Mouse (Mus musculus): ENCODE measurements at regions not wholly inside any gene's neighbourhood (a gene's known extent, or its start where the extent isn't known, plus 50 kb on each side); places are given as distances from the start of the nearest gene placed in this dataset.
"Not testable (repeated sequence)": the region's sequence is repeated elsewhere in the genome, so short reads cannot be mapped to it uniquely, and the experiment has no call there.

DNA sequence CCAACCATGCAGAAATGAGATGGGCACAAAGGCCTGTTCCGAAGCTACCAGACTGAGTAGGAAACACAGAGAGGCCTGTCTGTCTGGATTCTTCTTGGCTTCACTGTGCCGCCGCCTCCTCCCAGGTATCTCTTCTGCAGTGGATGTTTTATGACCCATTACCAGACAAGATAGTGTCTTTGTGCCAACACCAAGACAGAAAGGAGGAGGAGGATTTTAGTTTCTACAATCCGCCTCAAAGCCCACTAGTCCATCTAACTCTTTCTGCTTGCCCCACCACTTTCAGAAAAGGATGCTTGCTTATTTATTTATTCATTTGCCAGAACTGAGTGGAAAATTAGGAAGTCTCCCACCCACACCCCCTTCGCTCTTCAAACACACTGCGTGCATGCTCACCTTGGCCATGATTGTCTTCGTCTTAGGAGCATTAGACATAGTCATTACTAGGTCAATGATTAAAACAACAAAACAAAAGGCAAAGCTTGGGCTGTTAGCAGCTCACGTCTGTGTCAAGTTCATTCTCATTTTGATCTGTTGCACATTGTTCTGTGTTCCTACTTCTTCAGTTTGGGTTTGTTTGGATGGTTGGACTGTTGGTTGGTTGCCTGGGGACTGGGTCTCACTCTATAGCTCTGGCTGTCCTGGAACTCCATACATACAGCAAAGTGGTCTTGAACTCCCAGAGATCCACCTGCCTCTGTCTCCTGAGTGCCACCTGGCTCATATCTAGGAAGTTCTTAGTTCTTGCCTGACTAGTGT lies 61.7 kb upstream of the Cpm start:
- no peak for DNase-seq

- no peak for DNase-seq
Observed at GRCm38 (mm10) chr10:117566648-117567378, 62.5 kb upstream of the Cpm start.

DNA sequence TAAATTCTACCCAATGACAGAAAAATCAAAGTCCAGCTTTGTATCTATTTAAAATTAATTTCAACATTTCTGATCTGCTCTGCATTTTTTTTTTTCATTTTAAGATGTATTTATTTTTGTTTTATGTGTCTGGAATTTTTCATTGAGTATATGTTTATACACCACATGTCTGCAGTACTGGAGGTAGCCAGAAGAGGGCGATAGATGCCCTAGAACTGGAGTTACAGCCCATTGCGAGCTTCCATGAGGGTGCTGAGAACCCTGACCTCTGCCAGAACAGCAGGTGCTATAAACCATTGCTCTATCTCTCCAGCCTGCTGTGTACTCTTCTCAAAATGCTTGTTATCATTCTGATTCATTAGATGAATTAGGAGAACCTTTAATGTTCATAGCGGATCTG lies 63.1 kb upstream of the Cpm start:
- no peak for DNase-seq

DNA sequence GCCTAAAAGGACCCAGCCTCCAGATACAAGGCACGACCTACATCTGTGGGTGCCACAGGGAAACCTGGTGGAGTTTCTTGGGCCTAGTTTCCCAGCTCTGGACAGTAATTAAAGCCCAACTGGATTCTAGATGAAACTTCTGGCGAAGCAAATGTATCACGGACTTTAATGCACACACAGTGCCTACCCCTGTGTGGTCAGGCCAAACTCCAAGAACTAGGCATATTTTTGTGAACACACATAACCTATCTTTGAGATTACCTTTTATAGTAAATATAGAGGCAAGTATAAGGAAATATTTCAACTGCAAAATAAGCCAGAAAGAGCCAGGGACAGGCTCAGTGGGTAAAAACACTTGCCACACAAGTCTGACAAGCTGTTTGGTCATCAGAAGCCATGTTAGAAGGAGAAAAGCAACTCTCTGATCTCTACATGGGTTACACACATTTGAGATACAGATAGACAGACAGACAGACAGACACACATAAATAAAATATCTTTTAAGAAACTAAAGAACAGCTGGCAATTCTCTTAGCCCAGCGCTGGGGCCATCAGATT lies 63.7 kb upstream of the Cpm start:
- DNase-seq, result no peak

- no peak for DNase-seq
Observed at GRCm38 (mm10) chr10:117565110-117565509, 64.2 kb upstream of the Cpm start.

DNA sequence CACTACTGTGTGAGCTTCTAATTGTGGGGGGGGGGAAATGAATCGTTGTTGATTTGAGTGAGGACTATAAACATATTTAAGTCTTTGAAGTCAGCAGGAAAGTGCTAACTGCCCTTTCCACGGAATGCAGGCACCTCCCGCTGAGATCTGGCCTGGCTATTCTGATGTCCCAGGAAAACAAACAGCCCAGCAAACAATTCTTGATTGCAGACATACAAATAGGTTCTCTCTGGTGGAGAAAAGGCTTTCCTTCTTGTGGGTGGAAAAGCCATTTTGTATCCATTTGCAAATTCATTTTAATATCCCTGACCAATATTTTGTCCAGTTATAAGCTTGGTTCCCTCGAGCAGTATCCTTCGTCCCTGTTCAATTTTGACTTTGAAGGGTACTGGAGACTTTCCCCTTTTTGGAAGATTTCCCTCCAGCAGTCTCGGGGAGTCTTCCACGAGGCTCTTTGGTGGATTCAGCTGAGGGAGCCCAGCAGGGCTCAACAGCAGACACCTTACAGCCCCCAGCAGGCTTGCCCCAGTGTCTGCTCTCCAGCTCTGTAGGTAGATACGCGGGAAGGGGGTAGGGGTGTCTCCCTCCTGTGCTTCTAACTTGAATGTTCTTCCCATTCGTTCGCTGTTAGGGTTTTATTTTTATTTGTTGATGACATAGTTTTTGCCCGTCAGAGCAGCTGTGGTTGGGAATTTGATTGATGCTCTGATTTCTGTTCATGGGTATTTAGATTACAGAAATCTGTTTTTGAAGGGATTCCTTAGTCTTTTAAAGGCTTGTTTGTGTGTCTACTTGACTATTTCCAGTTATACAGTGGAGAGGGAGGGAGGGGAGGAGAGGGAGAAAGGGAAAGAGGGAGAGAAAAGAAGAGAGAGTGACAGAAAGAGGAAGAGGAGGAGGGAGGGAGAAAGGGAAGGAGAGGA lies 64.9 kb upstream of the Cpm start:
- no peak for DNase-seq

- DNase-seq, result no peak
Observed at GRCm38 (mm10) chr10:117563429-117564117, 65.7 kb upstream of the Cpm start.

DNA sequence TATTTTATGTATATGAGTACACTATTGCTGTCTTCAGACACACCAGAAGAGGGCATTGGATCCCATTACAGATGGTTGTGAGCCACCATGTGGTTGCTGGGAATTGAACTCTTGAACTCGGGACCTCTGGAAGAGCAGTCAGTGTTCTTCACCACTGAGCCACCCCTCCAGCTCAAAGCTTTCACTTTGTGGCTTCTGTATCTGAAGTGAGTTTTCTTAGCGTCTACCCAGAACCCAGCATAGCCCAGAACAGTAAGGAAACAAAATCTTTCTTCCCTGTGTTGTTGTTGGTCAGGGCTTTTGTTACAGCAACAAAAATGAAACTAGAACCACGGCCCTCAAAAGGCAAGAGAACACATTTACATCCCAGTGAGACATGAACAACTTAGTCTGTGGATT lies 66.5 kb upstream of the Cpm start:
- not testable (repeated sequence) for DNase-seq

- no peak for DNase-seq
Observed at GRCm38 (mm10) chr10:117561909-117562849, 67.1 kb upstream of the Cpm start.

DNA sequence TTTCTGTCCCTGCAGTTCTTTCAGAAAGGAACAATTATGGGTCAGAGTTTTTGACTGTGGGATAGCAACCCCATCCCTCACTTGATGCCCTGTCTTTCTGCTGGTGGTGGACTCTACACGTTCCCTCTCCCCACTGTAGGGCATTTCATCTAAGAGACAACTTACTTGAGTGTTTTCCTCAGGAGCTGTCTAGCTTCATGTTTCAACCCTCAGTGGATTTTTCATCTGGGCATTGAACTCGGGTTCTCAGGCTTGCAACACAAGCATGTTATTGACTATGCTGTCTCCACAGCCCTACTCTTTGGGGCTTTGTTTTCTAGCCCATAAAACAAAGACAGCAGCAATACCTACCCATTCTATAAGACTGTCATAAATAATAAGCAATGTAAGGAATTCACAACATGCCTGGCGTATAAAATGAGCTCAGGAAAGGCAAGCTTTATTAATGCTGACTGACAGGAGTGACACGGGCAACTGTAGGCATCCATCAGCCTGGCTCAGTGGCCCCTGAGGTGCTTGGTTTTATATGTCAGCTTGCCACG lies 68.0 kb upstream of the Cpm start:
- DNase-seq, result no peak

DNA sequence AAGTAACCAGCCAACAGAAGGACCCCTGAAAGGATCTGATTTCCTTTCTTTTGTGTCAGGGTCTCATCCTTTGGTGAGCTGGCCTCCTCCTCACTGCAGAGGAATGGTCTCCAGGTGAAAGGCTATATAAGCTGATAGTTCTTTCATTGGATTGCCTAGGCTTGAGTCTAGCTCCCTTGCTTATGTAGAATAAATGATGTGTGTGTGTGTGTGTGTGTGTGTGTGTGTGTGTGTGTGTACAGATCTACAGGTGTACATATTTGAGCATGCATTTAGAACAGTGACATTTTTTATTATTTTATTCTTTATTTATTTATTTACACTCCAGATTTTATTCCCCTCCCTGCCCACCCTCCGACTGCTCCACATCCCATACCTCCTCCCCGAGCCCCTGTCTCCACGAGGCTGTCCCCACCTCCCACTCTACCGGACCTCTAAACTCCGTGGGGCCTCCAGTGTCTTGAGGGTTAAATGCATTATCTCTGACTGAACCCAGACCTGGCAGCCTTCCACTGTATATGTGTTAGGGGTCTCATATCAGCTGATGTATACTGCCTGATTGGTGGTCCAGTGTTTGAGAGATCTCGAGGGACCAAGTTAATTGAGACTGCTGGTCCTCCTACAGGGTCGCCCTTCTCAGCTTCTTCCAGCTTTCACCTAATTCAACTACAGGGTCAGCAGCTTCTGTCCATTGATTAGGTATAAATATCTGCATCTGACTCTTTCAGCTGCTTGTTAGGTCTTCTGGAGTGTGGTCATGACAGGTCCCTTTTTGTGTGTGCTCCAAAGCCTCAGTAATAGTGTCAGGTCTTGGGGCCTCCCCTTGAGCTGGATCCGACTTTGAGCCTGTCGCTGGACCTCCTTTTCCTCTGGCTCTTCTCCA lies 68.7 kb upstream of the Cpm start:
- DNase-seq, result no peak

DNA sequence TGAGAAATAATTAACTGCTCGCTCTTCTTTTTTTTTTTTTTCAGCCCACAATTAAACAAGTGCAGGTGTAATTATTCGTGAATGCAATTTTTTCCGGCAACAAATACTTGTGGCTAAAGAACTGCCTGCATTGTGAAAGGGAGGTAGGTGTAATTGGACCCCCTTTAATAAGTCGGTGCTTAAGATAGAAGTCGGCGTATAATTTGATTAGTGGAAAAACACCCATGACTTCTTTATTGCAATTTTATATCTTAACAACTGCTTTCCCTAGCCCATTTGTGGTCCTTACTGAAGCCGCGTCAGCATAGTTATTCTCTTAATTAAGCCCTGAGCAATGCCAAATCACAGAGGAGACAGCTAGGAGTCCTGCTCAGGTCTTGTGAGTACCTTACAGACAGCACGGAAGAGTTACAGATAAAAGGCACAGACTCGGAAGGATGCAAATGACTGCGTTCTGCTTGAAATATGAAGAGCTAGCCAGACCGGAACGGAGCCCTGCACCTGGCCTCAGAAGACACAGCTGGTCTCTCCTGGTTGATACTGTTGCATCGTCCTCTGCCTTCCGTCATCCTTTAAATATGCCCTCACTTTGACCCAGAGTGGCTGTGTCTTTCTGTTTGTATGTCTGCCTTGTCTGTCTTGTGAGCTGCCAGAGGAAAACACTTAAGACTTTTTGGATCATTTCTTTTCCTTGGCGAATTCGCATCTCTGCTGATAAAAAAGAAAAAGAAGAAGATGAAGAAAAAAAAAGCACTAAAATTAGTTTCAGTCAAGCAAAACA lies 69.5 kb upstream of the Cpm start:
- peak; percentile 40 to 57 for DNase-seq

DNA sequence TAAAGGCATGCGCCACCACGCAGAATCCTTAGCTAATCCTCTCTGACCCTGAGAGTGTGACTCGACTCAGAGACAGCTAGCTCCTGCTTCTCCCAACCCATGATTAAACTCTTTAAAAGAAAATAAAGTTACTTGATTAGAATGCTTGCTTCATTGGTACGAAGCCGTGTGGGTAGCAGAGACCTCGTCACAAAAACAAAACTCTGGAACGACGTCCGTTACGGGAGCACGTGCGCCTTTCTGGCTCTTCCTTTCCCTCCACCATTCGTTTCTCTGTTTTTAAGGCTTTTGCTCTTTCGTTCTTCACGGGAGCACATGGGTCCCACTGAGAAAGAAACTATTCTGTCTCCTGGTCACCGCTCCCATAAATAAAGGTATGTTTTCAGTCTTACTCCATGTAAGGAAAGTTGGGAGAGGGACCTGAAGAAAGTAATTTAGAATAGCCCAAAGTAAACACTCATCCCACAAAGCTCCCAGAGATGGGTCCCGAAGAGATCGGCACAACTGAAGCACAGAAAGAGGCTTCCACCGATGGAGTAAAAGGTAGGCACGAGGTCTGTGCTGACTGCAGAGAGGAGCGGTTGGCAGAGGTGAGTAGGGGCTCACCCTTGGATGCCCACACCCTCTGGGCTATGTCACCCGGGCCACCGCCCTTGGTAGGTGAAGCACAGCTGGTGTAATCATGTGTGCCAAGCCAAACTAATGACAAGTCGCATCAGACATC lies 70.2 kb upstream of the Cpm start:
- peak; percentile 13 to 24 for DNase-seq

DNA sequence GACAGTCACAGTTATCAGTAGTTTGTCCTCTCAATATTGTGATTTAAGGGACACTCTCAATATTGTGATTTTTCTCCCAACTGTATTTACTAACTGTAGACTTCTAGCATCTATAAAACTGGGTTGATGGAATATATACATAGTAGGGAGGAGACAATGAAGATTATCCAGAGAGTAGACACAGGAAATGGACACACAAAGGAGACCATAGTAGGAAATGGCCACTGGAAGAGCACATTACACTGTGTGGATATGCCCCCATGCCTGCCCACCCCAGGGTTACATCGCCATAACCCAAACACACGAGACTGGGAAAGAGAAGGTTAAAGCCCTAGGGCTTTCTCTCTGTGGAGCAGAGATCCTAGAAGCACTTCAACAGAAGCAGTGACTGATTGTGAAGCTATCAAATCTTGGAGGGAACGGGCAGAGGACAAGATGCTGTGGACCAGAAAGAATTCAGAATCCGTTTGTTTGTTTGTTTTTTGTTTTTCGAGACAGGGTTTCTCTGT lies 71.0 kb upstream of the Cpm start:
- DNase-seq, result no peak

DNA sequence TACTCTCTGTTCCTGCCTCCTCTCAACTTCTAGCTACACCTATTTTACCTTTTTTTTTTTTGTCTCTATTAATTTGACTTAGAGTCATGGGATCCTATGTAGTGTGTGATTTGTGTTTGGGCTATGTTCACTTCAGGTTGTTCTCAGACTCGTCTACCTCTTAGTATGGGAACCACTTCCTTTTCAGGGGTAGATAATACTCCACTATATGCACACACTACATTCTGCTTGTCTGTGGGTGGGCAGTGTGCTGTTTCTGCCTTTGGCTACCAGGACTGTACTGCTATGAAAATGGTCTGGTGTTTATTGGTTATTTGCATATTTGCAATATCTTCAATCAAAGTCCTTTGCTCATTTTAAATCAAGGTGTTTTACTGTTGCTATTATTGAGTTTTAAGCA lies 71.6 kb upstream of the Cpm start:
- no peak for DNase-seq

- DNase-seq, result no peak
Observed at GRCm38 (mm10) chr10:117556851-117557542, 72.3 kb upstream of the Cpm start.

- DNase-seq, result no peak
Observed at GRCm38 (mm10) chr10:117556027-117556789, 73.1 kb upstream of the Cpm start.

All from spleen, adult 18-20 months (tissue).